Mouse (Mus musculus): ENCODE measurements around the gene Isca2. TPM values are rescaled to one million over a fixed set of nuclear protein-coding genes. Genes with fewer than 3 reads are reported as not detected.

Gene Isca2
- total and polyA plus RNA-seq, 3 experiments, result 70.6 to 71.1 TPM; not detected in 1

GRCm38 (mm10) chr12:84766113-84766735, 6.8 kb upstream of the Isca2 start:
- no peaks in the 10 kb centered on the region for H3K9me3 ChIP-seq (replicated peaks; ENCODE audit: insufficient read depth, low read length)
- no peak overlapping the region for H3K4me3 ChIP-seq (ENCODE audit: control insufficient read depth in 1 of 2, insufficient read depth in 1 of 2, low read depth in 2 of 2, low read length in 2 of 2)
- H3K4me1 ChIP-seq (ENCODE audit: control insufficient read depth in 1 of 2, insufficient read depth in 2 of 2, low read length in 2 of 2), result peaks cover 8 to 15% of the 10 kb centered on the region in 2 experiments
- TF ChIP-seq TAL1 (IDR thresholded peaks at IDR 0.05; ENCODE audit: low read length) (no peak), POLR2A (IDR thresholded peaks at IDR 0.05; ENCODE audit: control insufficient read depth in 1 of 2, insufficient read depth in 1 of 2, low read depth in 1 of 2, low read length in 2 of 2, poor library complexity in 1 of 2) (no peak), ZC3H11A (IDR thresholded peaks at IDR 0.05; ENCODE audit: low read depth, low read length) (no peak), MAZ (IDR thresholded peaks at IDR 0.05; ENCODE audit: low read depth, low read length) (no peak), CHD1 (IDR thresholded peaks at IDR 0.05; ENCODE audit: low read depth, low read length) (no peak), GABPA (IDR thresholded peaks at IDR 0.05; ENCODE audit: low read depth, low read length) (no peak), ZKSCAN1 (IDR thresholded peaks at IDR 0.05; ENCODE audit: low read depth, low read length) (no peak), ZMIZ1 (IDR thresholded peaks at IDR 0.05; ENCODE audit: low read depth, low read length) (no peak), ETS1 (IDR thresholded peaks at IDR 0.05; ENCODE audit: low read depth, low read length) (no peak), ELF1 (IDR thresholded peaks at IDR 0.05; ENCODE audit: low read depth, low read length) (no peak)
- H3K27me3 ChIP-seq (ENCODE audit: control insufficient read depth in 1 of 2, insufficient read depth in 2 of 2, low read length in 2 of 2), result no peaks in the 10 kb centered on the region
- peaks cover 2 to 14% of the 10 kb centered on the region in 2 experiments; a peak in 3 of 4 replicates for H3K36me3 ChIP-seq (ENCODE audit: control insufficient read depth in 1 of 2, insufficient read depth in 2 of 2, low read length in 2 of 2)
- DNase-seq (ENCODE audit: low read depth, low spot score), result no peak
- peaks cover 6% of the 10 kb centered on the region; the same call in 1 of the 2 replicates for H3K79me2 ChIP-seq (ENCODE audit: control insufficient read depth, insufficient read depth, low read length, poor library complexity)
- no peak overlapping the region for H3K9ac ChIP-seq (ENCODE audit: control insufficient read depth, low read depth, low read length, poor library complexity, severe bottlenecking)
- H3K27ac ChIP-seq (ENCODE audit: control insufficient read depth, low read depth, low read length), result no peak overlapping the region

GRCm38 (mm10) chr12:84767510-84767909, 5.5 kb upstream of the Isca2 start:
- H3K4me3 ChIP-seq (ENCODE audit: control insufficient read depth in 1 of 2, insufficient read depth in 1 of 2, low read depth in 2 of 2, low read length in 2 of 2), result no peak overlapping the region
- peaks cover 2 to 21% of the 10 kb centered on the region in 2 experiments; a peak in 3 of 4 replicates for H3K36me3 ChIP-seq (ENCODE audit: control insufficient read depth in 1 of 2, insufficient read depth in 2 of 2, low read length in 2 of 2)
- peaks cover 12 to 15% of the 10 kb centered on the region in 2 experiments for H3K4me1 ChIP-seq (ENCODE audit: control insufficient read depth in 1 of 2, insufficient read depth in 2 of 2, low read length in 2 of 2)
- peaks cover 13% of the 10 kb centered on the region for H3K79me2 ChIP-seq (ENCODE audit: control insufficient read depth, insufficient read depth, low read length, poor library complexity)
- H3K27ac ChIP-seq (ENCODE audit: control insufficient read depth, low read depth, low read length), result no peak overlapping the region
- no peaks in the 10 kb centered on the region for H3K27me3 ChIP-seq (ENCODE audit: control insufficient read depth in 1 of 2, insufficient read depth in 2 of 2, low read length in 2 of 2)
- TF ChIP-seq SIN3A (IDR thresholded peaks at IDR 0.05; ENCODE audit: low read length) (0 out of 2 replicates have a peak, but pooled peaks have one; percentile 16), CHD2 (IDR thresholded peaks at IDR 0.05; ENCODE audit: low read length) (no peak)
- no peaks in the 10 kb centered on the region for H3K9me3 ChIP-seq (replicated peaks; ENCODE audit: insufficient read depth, low read length)
- no peak overlapping the region for H3K9ac ChIP-seq (ENCODE audit: control insufficient read depth, low read depth, low read length, poor library complexity, severe bottlenecking)
- peak; percentile 59 for DNase-seq (ENCODE audit: low read depth, low spot score)

GRCm38 (mm10) chr12:84769624-84770023, 3.4 kb upstream of the Isca2 start:
- Histone ChIP-seq H3K27ac (ENCODE audit: control insufficient read depth, low read depth, low read length) (no peak overlapping the region), H3K4me1 (ENCODE audit: control insufficient read depth in 1 of 2, insufficient read depth in 2 of 2, low read length in 2 of 2) (peaks cover 15 to 19% of the 10 kb centered on the region in 2 experiments)

More at GRCm38 (mm10) chr12:84769624-84770023, 3.4 kb upstream of the Isca2 start:
- DNase-seq (ENCODE audit: low read depth, low spot score), result no peak
- Histone ChIP-seq H3K9ac (ENCODE audit: control insufficient read depth, low read depth, low read length, poor library complexity, severe bottlenecking) (no peak overlapping the region), H3K9me3 (replicated peaks; ENCODE audit: insufficient read depth, low read length) (no peaks in the 10 kb centered on the region), H3K4me3 (ENCODE audit: control insufficient read depth in 1 of 2, insufficient read depth in 1 of 2, low read depth in 2 of 2, low read length in 2 of 2) (no peak overlapping the region), H3K79me2 (ENCODE audit: control insufficient read depth, insufficient read depth, low read length, poor library complexity) (peaks cover 20% of the 10 kb centered on the region), H3K36me3 (ENCODE audit: control insufficient read depth in 1 of 2, insufficient read depth in 2 of 2, low read length in 2 of 2) (peaks cover under 1 to 27% of the 10 kb centered on the region in 2 experiments; a peak in 3 of 4 replicates), H3K27me3 (ENCODE audit: control insufficient read depth in 1 of 2, insufficient read depth in 2 of 2, low read length in 2 of 2) (no peaks in the 10 kb centered on the region)
- TF ChIP-seq ETS1 (IDR thresholded peaks at IDR 0.05; ENCODE audit: low read depth, low read length) (no peak), CTCF (IDR thresholded peaks at IDR 0.05 in 2 of 3, conservative IDR thresholded peaks at IDR 0.05 in 1 of 3; ENCODE audit: control insufficient read depth in 1 of 3, insufficient read depth in 1 of 3, low read depth in 2 of 3, low read length in 3 of 3, poor library complexity in 1 of 3, severe bottlenecking in 1 of 3) (no peak), ELF1 (IDR thresholded peaks at IDR 0.05; ENCODE audit: low read depth, low read length) (no peak), NELFE (IDR thresholded peaks at IDR 0.05; ENCODE audit: low read depth, low read length) (no peak), USF1 (IDR thresholded peaks at IDR 0.05; ENCODE audit: low read depth, low read length) (peak; percentile 32; the same call in 1 of the 2 replicates), MYC (IDR thresholded peaks at IDR 0.05; ENCODE audit: low read depth, low read length) (no peak)

All from MEL (cell line).